Mouse (Mus musculus): ENCODE results near the gene Ints5. TPM values are rescaled to one million over a fixed set of nuclear protein-coding genes. Genes with fewer than 3 reads are reported as not detected.

The Ints5 gene
- polyA plus RNA-seq, 1 experiment from 2014 or later = 34.3 TPM

DNA sequence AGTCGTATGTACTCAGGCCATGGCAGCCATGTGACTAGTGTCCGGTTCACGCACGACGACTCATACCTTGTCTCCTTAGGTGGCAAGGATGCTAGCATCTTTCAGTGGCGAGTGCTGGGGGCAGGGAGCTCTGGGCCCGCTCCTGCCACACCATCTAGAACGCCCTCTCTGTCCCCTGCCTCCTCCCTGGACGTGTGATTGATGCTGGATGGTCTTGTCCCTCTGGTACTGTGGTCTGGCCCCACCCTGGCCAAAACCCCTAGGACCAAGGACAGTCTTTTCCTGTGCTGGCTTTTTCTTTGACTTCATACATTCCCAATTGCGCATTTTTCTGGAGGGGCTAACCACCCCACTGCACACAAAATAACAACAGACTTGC lies 48.3 kb downstream of the Ints5 start:
- Histone ChIP-seq H3K27ac (peak overlapping the region; percentile 98), H3K36me3 (peaks cover 29% of the 10 kb centered on the region), H3K4me3 (peak overlapping the region; percentile 96), H3K4me1 (replicated peaks) (peaks cover 41% of the 10 kb centered on the region), H3K4me2 (peak overlapping the region; percentile 74), H3K9ac (peak overlapping the region; percentile 98), H3K9me3 (no peaks in the 10 kb centered on the region), H3K27me3 (no peaks in the 10 kb centered on the region)
- ATAC-seq (ENCODE audit: low FRiP score) = peak; percentile 41
- WGBS = 29% methylated on average over 10 of the region's 10 CpGs

- ATAC-seq (ENCODE audit: low FRiP score) = peak; percentile 95
- Histone ChIP-seq H3K9me3 (no peaks in the 10 kb centered on the region), H3K27ac (peak within 1 kb of the TSS; percentile 98), H3K36me3 (peaks cover 34% of the 10 kb centered on the region), H3K27me3 (no peaks in the 10 kb centered on the region), H3K9ac (peak within 1 kb of the TSS; percentile 98), H3K4me2 (peak within 1 kb of the TSS; percentile 74), H3K4me3 (peak within 1 kb of the TSS; percentile 96), H3K4me1 (replicated peaks) (peaks cover 41% of the 10 kb centered on the region)
- WGBS = under 1% methylated on average over 64 of the region's 64 CpGs
Measured at GRCm38 (mm10) chr19:8941515-8942217, 48.9 kb downstream of the Ints5 start, which contains the start of gene Mta2. Mta2 (plus strand) TSS chr19:8941875.

DNA sequence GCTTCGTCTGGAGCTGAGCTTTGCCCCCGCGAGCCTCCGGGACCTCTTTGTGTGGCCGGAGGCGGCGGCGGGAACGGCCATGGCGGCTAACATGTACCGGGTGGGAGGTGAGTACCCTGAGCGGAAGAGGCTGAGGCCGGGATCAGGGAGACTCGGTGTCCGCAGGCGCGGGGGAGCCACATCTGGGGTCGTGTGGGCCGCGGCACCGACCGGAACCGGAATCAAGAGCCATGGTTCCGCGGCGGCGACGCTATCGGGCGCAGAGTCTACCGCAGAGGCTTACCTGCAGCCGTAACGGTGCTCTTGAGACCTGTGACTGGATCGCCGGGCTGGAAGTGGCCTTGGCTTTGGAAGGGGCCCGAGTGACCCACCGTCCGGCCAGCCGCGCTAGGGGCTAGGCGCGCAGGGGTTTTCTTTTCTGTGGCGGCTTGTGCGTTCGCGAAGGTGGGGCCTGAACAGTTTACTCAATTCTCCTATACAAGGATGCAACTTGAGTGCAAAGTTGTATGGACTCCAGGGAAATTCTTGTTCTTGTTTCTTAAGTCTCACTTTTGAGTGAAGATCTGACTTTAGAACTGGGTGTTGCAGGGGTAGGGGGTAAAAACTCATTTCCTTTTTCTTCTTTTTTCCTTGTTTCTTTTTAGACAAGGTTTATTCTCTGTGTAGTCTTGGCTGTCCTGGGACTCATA lies 49.6 kb downstream of the Ints5 start:
- 0% methylated on average over 46 of the region's 46 CpGs for WGBS
- peak; percentile 66 for ATAC-seq (ENCODE audit: low FRiP score)

GRCm38 (mm10) chr19:8943047-8943446 lies 50.2 kb downstream of the Ints5 start:
- Histone ChIP-seq H3K27me3 (no peaks in the 10 kb centered on the region), H3K9me3 (no peaks in the 10 kb centered on the region), H3K4me1 (replicated peaks) (peaks cover 41% of the 10 kb centered on the region), H3K36me3 (peaks cover 39% of the 10 kb centered on the region), H3K4me3 (peak overlapping the region; percentile 96), H3K27ac (no peak overlapping the region), H3K4me2 (peak overlapping the region; percentile 74), H3K9ac (peak overlapping the region; percentile 98)
- 79% methylated on average over 2 of the region's 2 CpGs for WGBS
- no peak for ATAC-seq (ENCODE audit: low FRiP score)

More for the DNA sequence above, 49.6 kb downstream of the Ints5 start:
- H3K27me3 ChIP-seq = no peaks in the 10 kb centered on the region
- peak overlapping the region; percentile 74 for H3K4me2 ChIP-seq
- H3K4me3 ChIP-seq = peak overlapping the region; percentile 96
- peak overlapping the region; percentile 98 for H3K9ac ChIP-seq
- H3K36me3 ChIP-seq = peaks cover 35% of the 10 kb centered on the region
- H3K4me1 ChIP-seq (replicated peaks) = peaks cover 41% of the 10 kb centered on the region
- H3K9me3 ChIP-seq = no peaks in the 10 kb centered on the region
- H3K27ac ChIP-seq = peak overlapping the region; percentile 98

- 80% methylated on average over 5 of the region's 5 CpGs for WGBS
- H3K4me3 ChIP-seq = peak overlapping the region; percentile 96; the same call in 1 of the 2 replicates
- H3K27me3 ChIP-seq = no peaks in the 10 kb centered on the region
- peak overlapping the region; percentile 58 for H3K9ac ChIP-seq
- no peak overlapping the region for H3K27ac ChIP-seq
- peaks cover 41% of the 10 kb centered on the region for H3K4me1 ChIP-seq (replicated peaks)
- H3K9me3 ChIP-seq = no peaks in the 10 kb centered on the region
- H3K4me2 ChIP-seq = peak overlapping the region; percentile 74
- peaks cover 49% of the 10 kb centered on the region for H3K36me3 ChIP-seq
- no peak for ATAC-seq (ENCODE audit: low FRiP score)
Measured at GRCm38 (mm10) chr19:8944062-8944461, 51.3 kb downstream of the Ints5 start.

GRCm38 (mm10) chr19:8944750-8945149 lies 51.9 kb downstream of the Ints5 start:
- peak overlapping the region; percentile 74 for H3K4me2 ChIP-seq
- ATAC-seq (ENCODE audit: low FRiP score) = no peak
- H3K27me3 ChIP-seq = no peaks in the 10 kb centered on the region
- 42% methylated on average over 5 of the region's 5 CpGs for WGBS
- no peaks in the 10 kb centered on the region for H3K9me3 ChIP-seq
- peaks cover 41% of the 10 kb centered on the region for H3K4me1 ChIP-seq (replicated peaks)
- peaks cover 56% of the 10 kb centered on the region for H3K36me3 ChIP-seq
- H3K4me3 ChIP-seq = no peak overlapping the region
- peak overlapping the region; percentile 53 for H3K9ac ChIP-seq
- H3K27ac ChIP-seq = no peak overlapping the region

GRCm38 (mm10) chr19:8945251-8945650 lies 52.4 kb downstream of the Ints5 start:
- Histone ChIP-seq H3K9ac (peak overlapping the region; percentile 53), H3K27me3 (no peaks in the 10 kb centered on the region), H3K4me3 (no peak overlapping the region), H3K9me3 (no peaks in the 10 kb centered on the region), H3K4me1 (replicated peaks) (peaks cover 41% of the 10 kb centered on the region), H3K27ac (no peak overlapping the region), H3K36me3 (peaks cover 61% of the 10 kb centered on the region), H3K4me2 (peak overlapping the region; percentile 74)
- 88% methylated on average over 6 of the region's 6 CpGs for WGBS
- ATAC-seq (ENCODE audit: low FRiP score) = no peak

DNA sequence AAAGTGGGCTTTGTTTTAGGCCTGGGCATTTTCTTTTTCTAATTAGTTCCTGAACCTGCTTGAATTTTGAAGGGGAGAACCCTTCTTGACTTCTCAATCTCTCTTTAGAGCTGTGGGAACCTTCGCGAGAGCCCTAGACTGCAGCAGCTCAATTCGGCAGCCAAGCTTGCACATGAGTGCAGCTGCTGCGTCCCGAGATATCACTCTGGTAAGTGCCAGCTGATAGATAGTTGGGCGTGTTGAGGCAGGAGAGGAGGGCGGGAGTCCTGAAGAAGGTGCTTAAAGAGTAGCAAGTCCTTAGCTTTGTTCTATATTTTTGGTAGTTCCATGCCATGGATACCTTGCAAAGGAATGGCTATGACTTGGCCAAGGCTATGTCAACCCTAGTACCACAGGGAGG lies 54.1 kb downstream of the Ints5 start:
- H3K27me3 ChIP-seq = no peaks in the 10 kb centered on the region

More for the DNA sequence above, 54.1 kb downstream of the Ints5 start:
- ATAC-seq (ENCODE audit: low FRiP score) = no peak
- Histone ChIP-seq H3K4me2 (no peak overlapping the region), H3K9me3 (no peaks in the 10 kb centered on the region), H3K4me1 (replicated peaks) (peaks cover 32% of the 10 kb centered on the region), H3K27ac (no peak overlapping the region), H3K4me3 (no peak overlapping the region), H3K36me3 (peaks cover 77% of the 10 kb centered on the region), H3K9ac (no peak overlapping the region)
- WGBS = 95% methylated on average over 7 of the region's 7 CpGs

Small RNAs within 50 kb of the gene (microRNA-seq; reads per million reads assigned to microRNA genes)
- gene Mir5136 = not detected

Other genes with a start within 250 kb of the Ints5 start
- gene Chrm1, start 229.2 kb upstream of the Ints5 start, polyA plus RNA-seq (2015; fragmentation: Nextera tagmentation; extraction: Ambion mirVana) = 0.51 and 0.71 TPM in 2 replicates
- 153 and 163 TPM in 2 replicates for gene Slc3a2, start 169.6 kb upstream of the Ints5 start, polyA plus RNA-seq (2015; fragmentation: Nextera tagmentation; extraction: Ambion mirVana)
- gene Wdr74, start 157.2 kb upstream of the Ints5 start, polyA plus RNA-seq (2015; fragmentation: Nextera tagmentation; extraction: Ambion mirVana) = 82.6 and 89.9 TPM in 2 replicates
- gene 1700092M07Rik, start 152.3 kb upstream of the Ints5 start, polyA plus RNA-seq (2015; fragmentation: Nextera tagmentation; extraction: Ambion mirVana) = 1.9 and 3.0 TPM in 2 replicates
- 120 and 128 TPM in 2 replicates for gene Stx5a, start 151.6 kb upstream of the Ints5 start, polyA plus RNA-seq (2015; fragmentation: Nextera tagmentation; extraction: Ambion mirVana)
- 168 and 170 TPM in 2 replicates for gene Nxf1, start 135.9 kb upstream of the Ints5 start, polyA plus RNA-seq (2015; fragmentation: Nextera tagmentation; extraction: Ambion mirVana)
- 257 and 258 TPM in 2 replicates for gene Tmem223, start 122.0 kb upstream of the Ints5 start, polyA plus RNA-seq (2015; fragmentation: Nextera tagmentation; extraction: Ambion mirVana)
- 38.1 and 38.6 TPM in 2 replicates for gene Tmem179b, start 118.5 kb upstream of the Ints5 start, polyA plus RNA-seq (2015; fragmentation: Nextera tagmentation; extraction: Ambion mirVana)
- gene Taf6l, start 106.6 kb upstream of the Ints5 start, polyA plus RNA-seq (2015; fragmentation: Nextera tagmentation; extraction: Ambion mirVana) = 27.1 and 30.1 TPM in 2 replicates
- gene Polr2g, start 94.4 kb upstream of the Ints5 start, polyA plus RNA-seq (2015; fragmentation: Nextera tagmentation; extraction: Ambion mirVana) = 153 and 163 TPM in 2 replicates
- 8.0 and 8.4 TPM in 2 replicates for gene Zbtb3, start 90.5 kb upstream of the Ints5 start, polyA plus RNA-seq (2015; fragmentation: Nextera tagmentation; extraction: Ambion mirVana)
- 60.4 and 61.4 TPM in 2 replicates for gene Ttc9c, start 73.7 kb upstream of the Ints5 start, polyA plus RNA-seq (2015; fragmentation: Nextera tagmentation; extraction: Ambion mirVana)
- gene Hnrnpul2, start 73.0 kb upstream of the Ints5 start, polyA plus RNA-seq (2015; fragmentation: Nextera tagmentation; extraction: Ambion mirVana) = 5.8 and 6.3 TPM in 2 replicates
- not detected in 2 replicates for gene AC129217.1, start 63.2 kb upstream of the Ints5 start, polyA plus RNA-seq (2015; fragmentation: Nextera tagmentation; extraction: Ambion mirVana)
- gene Bscl2, start 55.5 kb upstream of the Ints5 start, polyA plus RNA-seq (2015; fragmentation: Nextera tagmentation; extraction: Ambion mirVana) = 82.9 and 84.0 TPM in 2 replicates
- gene Gng3, start 53.8 kb upstream of the Ints5 start, polyA plus RNA-seq (2015; fragmentation: Nextera tagmentation; extraction: Ambion mirVana) = 346 and 374 TPM in 2 replicates
- gene Lrrn4cl, start 42.2 kb upstream of the Ints5 start, polyA plus RNA-seq (2015; fragmentation: Nextera tagmentation; extraction: Ambion mirVana) = 1.0 and 1.3 TPM in 2 replicates
- gene Ubxn1, start 21.5 kb upstream of the Ints5 start, polyA plus RNA-seq (2015; fragmentation: Nextera tagmentation; extraction: Ambion mirVana) = 162 TPM in 2 replicates
- gene Uqcc3, start 12.1 kb upstream of the Ints5 start, polyA plus RNA-seq (2015; fragmentation: Nextera tagmentation; extraction: Ambion mirVana) = 71.0 and 72.3 TPM in 2 replicates
- gene Lbhd1, start 9.3 kb upstream of the Ints5 start, polyA plus RNA-seq (2015; fragmentation: Nextera tagmentation; extraction: Ambion mirVana) = 45.3 and 57.7 TPM in 2 replicates
- gene Gm49403, start 9.1 kb upstream of the Ints5 start, polyA plus RNA-seq (2015; fragmentation: Nextera tagmentation; extraction: Ambion mirVana) = not detected in 2 replicates
- gene 1810009A15Rik, start 4.2 kb upstream of the Ints5 start, polyA plus RNA-seq (2015; fragmentation: Nextera tagmentation; extraction: Ambion mirVana) = 56.5 and 61.6 TPM in 2 replicates
- gene Gm49416, start 4.1 kb upstream of the Ints5 start, polyA plus RNA-seq (2015; fragmentation: Nextera tagmentation; extraction: Ambion mirVana) = not detected in 2 replicates
- 91.7 and 95.9 TPM in 2 replicates for gene Ganab, start 5.1 kb downstream of the Ints5 start, polyA plus RNA-seq (2015; fragmentation: Nextera tagmentation; extraction: Ambion mirVana)
- 89.7 and 91.8 TPM in 2 replicates for gene B3gat3, start 27.4 kb downstream of the Ints5 start, polyA plus RNA-seq (2015; fragmentation: Nextera tagmentation; extraction: Ambion mirVana)
- 1.6 and 1.8 TPM in 2 replicates for gene Rom1, start 36.4 kb downstream of the Ints5 start, polyA plus RNA-seq (2015; fragmentation: Nextera tagmentation; extraction: Ambion mirVana)
- gene Eml3, start 36.5 kb downstream of the Ints5 start, polyA plus RNA-seq (2015; fragmentation: Nextera tagmentation; extraction: Ambion mirVana) = 9.4 and 11.3 TPM in 2 replicates
- 133 and 137 TPM in 2 replicates for gene Mta2, start 48.9 kb downstream of the Ints5 start, polyA plus RNA-seq (2015; fragmentation: Nextera tagmentation; extraction: Ambion mirVana)
- 29.4 and 31.1 TPM in 2 replicates for gene Tut1, start 60.8 kb downstream of the Ints5 start, polyA plus RNA-seq (2015; fragmentation: Nextera tagmentation; extraction: Ambion mirVana)
- 344 and 348 TPM in 2 replicates for gene Eef1g, start 74.0 kb downstream of the Ints5 start, polyA plus RNA-seq (2015; fragmentation: Nextera tagmentation; extraction: Ambion mirVana)
- gene Ahnak, start 96.3 kb downstream of the Ints5 start, polyA plus RNA-seq (2015; fragmentation: Nextera tagmentation; extraction: Ambion mirVana) = 5.7 and 6.4 TPM in 2 replicates
- not detected in 2 replicates for gene Scgb1a1, start 195.0 kb downstream of the Ints5 start, polyA plus RNA-seq (2015; fragmentation: Nextera tagmentation; extraction: Ambion mirVana)
- gene Asrgl1, start 242.6 kb downstream of the Ints5 start, polyA plus RNA-seq (2015; fragmentation: Nextera tagmentation; extraction: Ambion mirVana) = 16.6 and 23.0 TPM in 2 replicates

All from hindbrain, embryonic 13.5 days (tissue).